Mouse (Mus musculus) hindbrain, embryonic 11.5 days (tissue): ENCODE measurements around the gene Gan. TPM values are rescaled to one million over a fixed set of nuclear protein-coding genes. Genes with fewer than 3 reads are reported as not detected.

Source experiments
- ATAC-seq: fragments of 200-750 bp; cut with Nextera tagmentation; 2 replicates; pipeline ENCODE4 v1.8.0; 2017; ENCODE audit warnings: mild to moderate bottlenecking, moderate TSS enrichment, moderate library complexity; ENCODE audit not compliant: low FRiP score
- DNase-seq: peaks from one replicate; pipeline ENCODE4 v3.0.0-alpha.2; 2015; ENCODE audit warnings: low spot score
- H3K27ac ChIP-seq: fragments of 300-500 bp; sonication (generic); 2 replicates; pipeline ENCODE4 v1.5.1; 2014; ENCODE audit warnings: mild to moderate bottlenecking, low read depth, low read length
- H3K27me3 ChIP-seq: fragments of 300-500 bp; sonication (generic); 2 replicates; pipeline ENCODE4 v1.6.1; 2014; ENCODE audit warnings: mild to moderate bottlenecking, low read length, moderate library complexity, mixed read lengths; ENCODE audit not compliant: control insufficient read depth, insufficient read depth
- H3K36me3 ChIP-seq: fragments of 300-500 bp; sonication (generic); 2 replicates; pipeline ENCODE4 v1.6.1; 2014; ENCODE audit warnings: mild to moderate bottlenecking, low read length, moderate library complexity, mixed read lengths; ENCODE audit not compliant: control insufficient read depth, insufficient read depth
- H3K4me1 ChIP-seq: fragments of 300-500 bp; sonication (generic); replicated peaks from 2 replicates; pipeline ENCODE4 v1.6.1; 2014; ENCODE audit warnings: low read length, mixed read lengths; ENCODE audit not compliant: control insufficient read depth, insufficient read depth
- H3K4me2 ChIP-seq: fragments of 300-500 bp; sonication (generic); replicated peaks from 2 replicates; pipeline ENCODE4 v1.6.1; 2014; ENCODE audit warnings: mild to moderate bottlenecking, low read depth, low read length
- H3K4me3 ChIP-seq: fragments of 300-500 bp; sonication (generic); 2 replicates; pipeline ENCODE4 v1.5.1; 2014; ENCODE audit warnings: low read depth, low read length
- H3K9ac ChIP-seq: fragments of 300-500 bp; sonication (generic); 2 replicates; pipeline ENCODE4 v1.6.1; 2014; ENCODE audit warnings: low read depth, low read length
- H3K9me3 ChIP-seq: fragments of 300-500 bp; sonication (generic); 2 replicates; pipeline ENCODE4 v1.6.1; 2016; ENCODE audit warnings: low read length; ENCODE audit not compliant: control insufficient read depth
- WGBS: fragments of 180-500 bp; shearing (Covaris S2); extraction: QIAGEN DNeasy Blood & Tissue Kit; methylation state at CpG from one replicate; pipeline ENCODE4 v1.1.7; 2014; 5-methylcytosine and 5-hydroxymethylcytosine counted together
- polyA plus RNA-seq: library from polyadenylated mRNA; unstranded; fragments of >200 nt; fragmentation: Nextera tagmentation; extraction: Ambion mirVana; gene quantifications from 2 replicates; pipeline ENCODE4 v1.2.1, GENCODE M21; 2014

Gan gene
- polyA plus RNA-seq, 1 experiment from 2014 or later: 3.2 TPM

DNA sequence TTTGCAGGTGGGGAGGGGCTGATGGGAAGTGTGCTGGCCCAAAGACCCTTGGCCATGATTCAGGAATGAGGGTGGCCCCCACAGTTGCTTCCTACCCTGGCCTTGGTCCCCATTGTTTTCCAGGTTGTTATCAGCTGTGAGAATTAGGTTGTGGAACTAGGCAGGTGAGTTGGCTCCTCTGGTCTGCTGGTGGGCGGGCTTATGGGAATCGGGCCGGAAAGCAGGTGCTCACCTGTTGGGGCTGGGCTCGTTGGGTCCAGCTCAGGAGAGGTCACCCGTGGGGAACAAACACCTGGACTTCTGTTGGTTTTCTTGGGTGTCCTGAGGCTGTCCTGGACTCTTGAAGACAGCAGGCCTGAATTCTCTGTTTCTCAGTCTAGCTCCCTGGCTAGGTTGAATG lies 107.1 kb downstream of the Gan start:
- H3K4me2 ChIP-seq: no peak overlapping the region
- 96% methylated on average over 5 of the region's 5 CpGs for WGBS
- peaks cover 11% of the 10 kb centered on the region for H3K4me1 ChIP-seq
- H3K9ac ChIP-seq: no peak overlapping the region
- H3K27me3 ChIP-seq: no peaks in the 10 kb centered on the region
- DNase-seq (no peak), ATAC-seq (no peak)
- H3K27ac ChIP-seq: no peak overlapping the region
- no peaks in the 10 kb centered on the region for H3K36me3 ChIP-seq
- no peaks in the 10 kb centered on the region for H3K9me3 ChIP-seq
- no peak overlapping the region for H3K4me3 ChIP-seq

Other genes with a start within 250 kb of the Gan start
- gene Cmc2, start 236.7 kb upstream of the Gan start, polyA plus RNA-seq: 68.6 and 73.8 TPM in 2 replicates
- 45.8 and 49.2 TPM in 2 replicates for gene Cenpn, start 236.4 kb upstream of the Gan start, polyA plus RNA-seq
- gene Atmin, start 214.7 kb upstream of the Gan start, polyA plus RNA-seq: 15.8 and 18.3 TPM in 2 replicates
- gene 1700030J22Rik, start 179.2 kb upstream of the Gan start, polyA plus RNA-seq: 2.2 and 4.1 TPM in 2 replicates
- gene Gcsh, start 164.6 kb upstream of the Gan start, polyA plus RNA-seq: 149 and 150 TPM in 2 replicates
- gene Pkd1l2, start 75.7 kb upstream of the Gan start, polyA plus RNA-seq: not detected in 2 replicates
- gene Bco1, start 62.3 kb upstream of the Gan start, polyA plus RNA-seq: 0.25 and 0.45 TPM in 2 replicates
- gene Cmip, start 98.9 kb downstream of the Gan start, polyA plus RNA-seq: 27.0 and 31.9 TPM in 2 replicates